Comparison of ENCODE assay signal across 7 mouse cellular contexts in the genomic region with DNA sequence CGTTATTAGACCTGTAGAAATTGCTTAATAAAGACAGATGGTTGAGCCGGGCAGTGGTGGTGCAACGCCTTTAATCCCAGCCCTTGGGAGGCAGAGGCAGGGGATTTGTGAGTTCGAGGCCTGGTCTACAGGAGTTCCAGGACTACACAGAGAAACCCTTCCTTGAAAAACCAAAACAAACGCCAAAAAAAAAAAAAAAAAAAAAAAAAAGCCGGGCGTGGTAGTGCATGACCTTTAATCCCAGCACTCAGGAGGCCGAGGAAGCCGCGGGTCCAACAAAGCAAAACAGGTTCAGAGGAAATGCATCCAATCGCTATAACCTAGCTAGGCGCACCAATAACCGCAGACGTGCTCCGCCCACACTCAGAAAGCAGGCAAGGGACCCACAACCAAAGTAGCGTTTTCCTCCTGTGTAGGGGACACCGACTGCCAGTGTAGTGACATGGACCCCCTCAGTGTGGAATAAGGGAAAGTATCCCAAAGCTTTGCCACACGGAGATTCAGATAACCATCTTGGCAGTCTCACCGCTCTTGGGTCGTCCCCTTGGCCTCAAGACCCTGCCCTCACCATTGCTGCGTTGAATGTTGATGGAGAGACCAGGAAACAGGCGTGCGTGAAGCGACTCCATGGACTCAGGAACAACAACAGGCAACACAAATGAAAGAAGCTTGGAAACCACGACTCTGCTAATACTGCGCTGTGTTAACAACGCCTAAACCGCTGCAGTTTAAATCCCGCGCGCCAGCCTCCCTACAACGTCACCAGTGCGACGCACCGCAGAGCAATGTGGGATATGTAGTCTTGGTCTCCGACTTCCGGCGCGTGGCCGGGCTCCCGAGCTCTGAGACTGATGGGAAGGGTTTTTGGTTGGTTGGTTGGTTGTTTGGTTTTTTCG. TPM values are rescaled to one million over a fixed set of nuclear protein-coding genes. Genes with fewer than 3 reads are reported as not detected.
DNase-seq lines count a peak whose midpoint lies in the region; ATAC-seq and TF ChIP-seq lines count a peak whose summit lies in the region.

Gene Kif2c (minus strand): TSS at position 777 of the 896 bp plus-strand sequence.

- TF ChIP-seq POLR2A in kidney, adult 2 months (IDR thresholded peaks at IDR 0.05; ENCODE audit: low read depth, low read length) = no peak
- no peak; the same call in none of the 2 replicates for TF ChIP-seq POLR2A in spleen, adult 2 months (IDR thresholded peaks at IDR 0.05; ENCODE audit: low read depth, low read length)

- peak; percentile 95 for ATAC-seq in embryonic facial prominence, embryonic 11.5 days (replicated peaks; ENCODE audit: insufficient number of reproducible peaks, low FRiP score, low TSS enrichment, low read depth)
- ATAC-seq in limb, embryonic 12.5 days (ENCODE audit: insufficient number of reproducible peaks, insufficient read depth, low FRiP score, low TSS enrichment, low read depth) = peak; percentile 97
- ATAC-seq in midbrain, embryonic 15.5 days (replicated peaks) = peak; percentile 99

- peak within 1 kb of the TSS; percentile 43 for H3K27ac ChIP-seq in embryonic facial prominence, embryonic 11.5 days (replicated peaks; ENCODE audit: low read depth, low read length)
- peak within 1 kb of the TSS; percentile 49; the same call in 1 of the 2 replicates for H3K27ac ChIP-seq in kidney, adult 2 months (ENCODE audit: insufficient read depth, low read depth, low read length)
- H3K27ac ChIP-seq in limb, embryonic 12.5 days = peak within 1 kb of the TSS; percentile 80
- peak within 1 kb of the TSS; percentile 79 for H3K27ac ChIP-seq in midbrain, embryonic 15.5 days
- peak within 1 kb of the TSS; percentile 66 for H3K27ac ChIP-seq in spleen, adult 2 months (ENCODE audit: insufficient read depth, low read length)

- DNase-seq in adrenal gland, postnatal 14 days = peak; percentile 95
- peak; percentile 96 for DNase-seq in embryonic facial prominence, embryonic 11.5 days (ENCODE audit: low spot score)
- DNase-seq in heart, adult 18-20 months = peak; percentile 93 to 97
- peak; percentile 95 for DNase-seq in kidney, adult 2 months
- peak; percentile 78 to 88 for DNase-seq in spleen, adult 2 months (ENCODE audit: low read depth in 1 of 2, low spot score in 2 of 2)

- no peaks in the 10 kb centered on the region; the same call in 1 of the 2 replicates for H3K4me1 ChIP-seq in embryonic facial prominence, embryonic 11.5 days (ENCODE audit: control insufficient read depth, insufficient read depth, low read length)
- H3K4me1 ChIP-seq in kidney, adult 2 months (ENCODE audit: control insufficient read depth, insufficient read depth, low read length) = peaks cover 3% of the 10 kb centered on the region; the same call in 1 of the 2 replicates
- peaks cover 8% of the 10 kb centered on the region for H3K4me1 ChIP-seq in limb, embryonic 12.5 days (replicated peaks)
- H3K4me1 ChIP-seq in midbrain, embryonic 15.5 days = peaks cover 16% of the 10 kb centered on the region
- peaks cover 3% of the 10 kb centered on the region; the same call in 1 of the 2 replicates for H3K4me1 ChIP-seq in spleen, adult 2 months (ENCODE audit: control insufficient read depth, insufficient read depth, insufficient read length)

- peak within 1 kb of the TSS; percentile 73 for H3K4me3 ChIP-seq in embryonic facial prominence, embryonic 11.5 days (ENCODE audit: low read depth, low read length)
- peak within 1 kb of the TSS; percentile 68 for H3K4me3 ChIP-seq in kidney, adult 2 months (ENCODE audit: insufficient read depth, low read depth, low read length)
- peak within 1 kb of the TSS; percentile 57 for H3K4me3 ChIP-seq in limb, embryonic 12.5 days (replicated peaks)
- peak within 1 kb of the TSS; percentile 52 for H3K4me3 ChIP-seq in midbrain, embryonic 15.5 days
- H3K4me3 ChIP-seq in spleen, adult 2 months (ENCODE audit: extremely low read depth, insufficient read depth, insufficient read length) = peak within 1 kb of the TSS; percentile 64

- H3K27me3 ChIP-seq in embryonic facial prominence, embryonic 11.5 days (ENCODE audit: control insufficient read depth, insufficient read depth, low read length) = no peaks in the 10 kb centered on the region
- no peaks in the 10 kb centered on the region for H3K27me3 ChIP-seq in kidney, adult 2 months (replicated peaks; ENCODE audit: control insufficient read depth, insufficient read depth, low read length)
- no peaks in the 10 kb centered on the region; the same call in 1 of the 2 replicates for H3K27me3 ChIP-seq in limb, embryonic 12.5 days
- H3K27me3 ChIP-seq in midbrain, embryonic 15.5 days (replicated peaks) = no peaks in the 10 kb centered on the region
- no peaks in the 10 kb centered on the region for H3K27me3 ChIP-seq in spleen, adult 2 months (ENCODE audit: control insufficient read depth, insufficient read depth, low read length)

- H3K9ac ChIP-seq in embryonic facial prominence, embryonic 11.5 days (replicated peaks; ENCODE audit: low read length) = peak within 1 kb of the TSS; percentile 76
- peak within 1 kb of the TSS; percentile 65 for H3K9ac ChIP-seq in limb, embryonic 12.5 days (replicated peaks)
- H3K9ac ChIP-seq in midbrain, embryonic 15.5 days = peak within 1 kb of the TSS; percentile 63

- peak within 1 kb of the TSS; percentile 71 for H3K4me2 ChIP-seq in embryonic facial prominence, embryonic 11.5 days (ENCODE audit: low read depth, low read length)
- peak within 1 kb of the TSS; percentile 66 for H3K4me2 ChIP-seq in limb, embryonic 12.5 days
- peak within 1 kb of the TSS; percentile 93 for H3K4me2 ChIP-seq in midbrain, embryonic 15.5 days

- TF ChIP-seq CTCF in kidney, adult 2 months (conservative IDR thresholded peaks at IDR 0.05; ENCODE audit: insufficient read depth, insufficient read length, low read depth, low read length) = no peak
- no peak for TF ChIP-seq CTCF in spleen, adult 2 months (IDR thresholded peaks at IDR 0.05; ENCODE audit: extremely low read depth, insufficient read depth, insufficient read length, insufficient replicate concordance)

- peaks cover 7% of the 10 kb centered on the region for H3K36me3 ChIP-seq in embryonic facial prominence, embryonic 11.5 days (replicated peaks; ENCODE audit: control insufficient read depth, insufficient read depth, low read depth, low read length)
- no peaks in the 10 kb centered on the region for H3K36me3 ChIP-seq in kidney, adult 2 months (ENCODE audit: control insufficient read depth, insufficient read depth, low read length)
- peaks cover 30% of the 10 kb centered on the region for H3K36me3 ChIP-seq in limb, embryonic 12.5 days
- no peaks in the 10 kb centered on the region for H3K36me3 ChIP-seq in midbrain, embryonic 15.5 days (replicated peaks)
- H3K36me3 ChIP-seq in spleen, adult 2 months (ENCODE audit: control insufficient read depth, insufficient read depth, low read length) = no peaks in the 10 kb centered on the region

- 2% methylated on average over 42 of the region's 42 CpGs for WGBS in embryonic facial prominence, embryonic 11.5 days
- WGBS in kidney, adult 2 months = 1% methylated on average over 42 of the region's 42 CpGs
- 2% methylated on average over 42 of the region's 42 CpGs for WGBS in limb, embryonic 12.5 days
- WGBS in midbrain, embryonic 15.5 days = 1% methylated on average over 40 of the region's 42 CpGs
- WGBS in spleen, adult 2 months = 2% methylated on average over 42 of the region's 42 CpGs

- no peaks in the 10 kb centered on the region for H3K9me3 ChIP-seq in embryonic facial prominence, embryonic 11.5 days (replicated peaks; ENCODE audit: control insufficient read depth, low read length)
- H3K9me3 ChIP-seq in limb, embryonic 12.5 days = no peaks in the 10 kb centered on the region
- H3K9me3 ChIP-seq in midbrain, embryonic 15.5 days = no peaks in the 10 kb centered on the region

RNA-seq across cellular contexts. Expression of gene Kif2c, which starts in this region (rescaled TPM):
- 7.1 and 7.2 TPM in 2 replicates for total RNA-seq in adrenal gland, postnatal 14 days (2021)
- polyA plus RNA-seq in embryonic facial prominence, embryonic 11.5 days (2014; fragmentation: Nextera tagmentation; extraction: Ambion mirVana) = 111 and 137 TPM in 2 replicates
- total RNA-seq in heart, adult 18-20 months (2021) = under 1 TPM; 0.30 to 0.36 TPM
- polyA plus RNA-seq in kidney, adult 2 months (2012; rRNA removed) = 0.20 and 0.50 TPM in 2 replicates
- polyA plus RNA-seq in limb, embryonic 12.5 days (2016; fragmentation: Nextera tagmentation; extraction: Ambion mirVana) = 106 and 108 TPM in 2 replicates
- 8.1 and 10.0 TPM in 2 replicates for polyA plus RNA-seq in midbrain, embryonic 15.5 days (2015; fragmentation: Nextera tagmentation; extraction: Ambion mirVana)
- 2.5 and 2.7 TPM in 2 replicates for polyA plus RNA-seq in spleen, adult 2 months (2012; rRNA removed)

Comparison
In these comparisons a context has a peak if more than half of its experiments do, and no peak if none do; other contexts are left out.
1. Peak in every context shown above with its lines: DNase-seq, ATAC-seq, H3K4me3 ChIP-seq and H3K27ac ChIP-seq.
2. Peak in DNase-seq in heart, adult 18-20 months; RNA of the gene not detected or under 1 TPM.
3. Peak in DNase-seq, H3K4me3 ChIP-seq and H3K27ac ChIP-seq in kidney, adult 2 months; RNA of the gene not detected or under 1 TPM.